Mouse (Mus musculus): ENCODE results near the gene LTO1.

DNA sequence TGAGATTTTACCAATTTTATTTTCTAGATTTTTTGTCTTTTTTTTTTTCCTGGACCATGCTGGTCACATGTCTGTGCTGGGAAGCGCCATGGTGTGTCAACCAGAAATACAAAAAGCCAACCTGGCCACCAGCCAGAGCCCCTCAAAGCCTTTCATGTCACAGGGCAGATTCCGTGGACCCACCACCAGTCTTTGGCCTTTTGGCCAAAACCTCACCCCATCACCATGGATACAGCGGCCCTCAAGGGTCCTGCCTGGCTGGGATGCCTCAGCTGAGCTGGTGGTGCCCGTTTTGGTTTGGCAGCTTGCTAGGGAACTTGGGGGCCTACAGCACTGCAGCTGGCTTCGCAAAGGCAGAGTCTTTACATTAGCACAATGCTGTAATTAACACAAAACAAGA lies 15.0 kb downstream of the LTO1 start:
- TF ChIP-seq EP300 (IDR thresholded peaks at IDR 0.05) (no peak), CTCF (IDR thresholded peaks at IDR 0.05) (no peak)
